Mouse (Mus musculus) C2C12 (cell line): ENCODE results near the gene Stxbp2.

Experiments used
- CEBPB ChIP-seq: IDR thresholded peaks from one replicate; pipeline ENCODE4 v1.6.1; 2011; ENCODE audit warnings: low read depth, mild to moderate bottlenecking, control low read depth, moderate library complexity
- CTCF ChIP-seq: IDR thresholded peaks from one replicate; pipeline ENCODE4 v1.5.1; 2011; ENCODE audit not compliant: control insufficient read depth, insufficient read depth, insufficient read length
- FOSL1 ChIP-seq: IDR thresholded peaks from one replicate; pipeline ENCODE4 v1.8.0; 2011; ENCODE audit warnings: mild to moderate bottlenecking, low read length; ENCODE audit not compliant: poor library complexity, insufficient read depth, severe bottlenecking
- MAX ChIP-seq: IDR thresholded peaks from one replicate; pipeline ENCODE4 v1.6.1; 2011; ENCODE audit warnings: mild to moderate bottlenecking, control low read depth
- USF1 ChIP-seq: IDR thresholded peaks from one replicate; pipeline ENCODE4 v1.6.1; 2011; ENCODE audit warnings: low read depth, mild to moderate bottlenecking, control low read depth, moderate library complexity

DNA sequence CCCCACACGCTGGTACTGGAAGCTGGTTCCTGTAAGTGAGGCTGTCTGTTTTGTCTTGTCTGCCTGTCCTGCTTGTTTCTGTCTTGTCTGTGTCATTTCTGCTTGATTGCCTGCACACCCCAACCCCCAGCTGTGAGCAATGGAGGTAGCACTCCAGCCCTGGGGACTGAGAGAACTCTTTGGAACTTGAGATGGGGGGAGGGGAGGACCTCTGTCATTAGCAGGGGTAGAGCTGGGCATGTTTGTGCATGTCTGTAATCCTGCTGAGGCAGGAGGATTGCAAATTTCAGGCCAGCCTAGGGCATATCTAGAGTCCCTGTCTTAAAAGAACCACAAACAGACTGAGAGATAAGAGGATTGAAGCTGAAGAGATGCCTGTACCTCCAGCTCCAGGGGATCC lies 31.5 kb upstream of the Stxbp2 start:
- TF ChIP-seq CTCF (no peak), USF1 (no peak), MAX (no peak), FOSL1 (no peak), CEBPB (no peak)
